Mouse (Mus musculus): ENCODE results near the gene Pdcd1lg2.

The Pdcd1lg2 gene

DNA sequence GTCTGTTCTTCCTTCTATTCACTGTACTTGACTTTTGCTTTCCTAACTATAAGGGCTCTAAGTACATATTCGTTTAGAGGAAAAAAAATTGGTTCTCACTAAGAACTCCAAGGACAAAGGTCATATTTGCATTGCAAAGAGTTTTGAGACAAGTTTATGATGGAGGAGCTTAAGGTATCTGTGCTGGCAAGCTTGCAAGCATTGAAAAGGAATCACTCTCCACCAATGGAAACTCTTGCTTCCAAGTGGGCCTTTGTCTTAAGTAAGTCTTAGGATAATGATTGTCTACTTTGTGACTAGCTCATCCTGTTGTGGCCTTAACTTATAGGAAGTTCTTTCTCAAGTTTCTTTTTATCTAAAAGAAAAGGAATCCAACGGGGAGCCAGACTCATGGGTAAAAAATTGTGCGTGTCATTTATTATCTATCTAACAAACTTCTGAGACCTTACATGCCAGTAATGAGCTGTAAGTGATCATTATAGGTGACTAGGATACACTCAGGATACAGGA is 5.7 kb downstream of the Pdcd1lg2 start:
- DNase-seq (ENCODE audit: extremely low read depth, insufficient read length, low spot score) = no peak

DNA sequence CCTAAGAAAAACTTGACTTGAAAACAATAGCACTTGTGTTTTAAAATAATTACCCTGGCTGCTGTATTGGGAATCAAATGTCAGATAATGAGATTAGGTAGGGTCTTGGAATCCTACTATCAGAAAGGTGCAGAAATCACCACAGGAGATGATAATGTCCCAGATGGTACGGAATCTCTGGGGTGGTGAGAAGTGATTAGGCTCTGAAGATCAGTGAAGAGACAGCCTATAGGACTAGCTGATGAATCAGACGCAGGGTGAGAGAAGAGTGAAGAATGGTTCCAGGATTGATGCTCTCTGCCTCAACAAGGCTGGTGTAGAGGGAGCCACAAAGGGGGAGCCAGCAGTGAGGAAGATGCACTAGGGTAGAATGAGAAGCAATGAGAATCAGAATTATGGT is 6.5 kb downstream of the Pdcd1lg2 start:
- DNase-seq (ENCODE audit: extremely low read depth, insufficient read length, low spot score) = no peak

DNA sequence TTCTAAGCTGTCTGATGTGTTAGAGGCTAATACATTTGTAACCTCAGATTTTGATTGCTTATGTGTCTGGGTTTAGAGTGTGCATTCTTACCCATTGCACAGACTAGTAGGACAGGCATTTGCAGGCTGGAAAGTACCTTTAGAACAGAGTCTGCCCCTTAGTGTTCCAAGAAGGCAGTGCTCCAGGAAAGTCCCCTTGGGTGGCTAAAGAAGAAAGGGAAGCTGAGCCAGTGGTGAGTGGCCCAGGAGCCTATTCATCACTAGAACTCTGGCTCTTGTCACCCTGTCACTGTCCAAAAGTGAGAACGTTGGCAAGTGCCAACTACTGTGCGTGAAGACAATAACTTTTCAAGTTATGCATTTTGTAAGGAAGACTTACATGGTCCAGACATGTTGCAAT is 7.2 kb downstream of the Pdcd1lg2 start:
- no peak for DNase-seq (ENCODE audit: extremely low read depth, insufficient read length, low spot score)

DNA sequence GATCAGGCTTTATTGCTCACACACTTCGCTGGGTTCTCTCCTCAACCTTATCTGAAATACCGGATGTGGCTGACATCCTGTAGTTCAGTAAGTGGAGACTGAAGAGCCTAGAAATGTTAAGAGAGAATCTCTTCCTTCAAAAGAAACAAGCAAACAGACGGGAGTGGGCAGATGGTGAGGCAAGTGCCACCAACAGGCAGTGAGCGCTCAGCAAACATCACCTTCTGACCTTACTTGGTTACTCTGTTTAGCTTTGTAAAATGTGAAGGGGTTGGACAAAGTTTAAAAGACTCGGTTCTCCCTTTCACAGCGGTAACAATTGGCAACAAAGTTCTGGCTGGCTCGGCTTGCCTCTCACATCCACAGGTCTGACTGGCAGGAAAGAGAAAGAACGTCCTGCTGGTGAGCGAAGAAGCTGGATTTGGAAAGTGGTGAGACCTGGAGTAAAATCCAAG is 8.0 kb downstream of the Pdcd1lg2 start:
- DNase-seq (ENCODE audit: extremely low read depth, insufficient read length, low spot score) = no peak

DNA sequence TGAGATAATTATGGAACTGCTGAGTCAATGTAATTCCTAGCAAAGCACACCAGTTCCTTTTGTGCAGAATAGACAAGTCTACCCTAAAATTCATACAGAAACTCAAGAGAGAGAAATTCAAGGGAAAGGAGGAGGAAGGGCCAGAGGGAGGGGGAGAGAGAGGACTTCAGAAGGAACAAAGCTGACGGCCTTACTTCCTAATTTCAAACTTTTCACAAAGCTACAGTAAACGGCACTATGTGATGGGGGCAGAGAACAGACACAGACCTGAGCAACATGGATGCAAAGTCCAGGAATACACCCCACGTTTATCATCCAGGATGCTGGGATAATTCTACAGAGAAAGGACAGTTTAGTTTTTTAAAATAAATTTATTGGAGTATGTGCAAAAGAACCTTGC is 8.8 kb downstream of the Pdcd1lg2 start:
- DNase-seq (ENCODE audit: extremely low read depth, insufficient read length, low spot score) = no peak

DNA sequence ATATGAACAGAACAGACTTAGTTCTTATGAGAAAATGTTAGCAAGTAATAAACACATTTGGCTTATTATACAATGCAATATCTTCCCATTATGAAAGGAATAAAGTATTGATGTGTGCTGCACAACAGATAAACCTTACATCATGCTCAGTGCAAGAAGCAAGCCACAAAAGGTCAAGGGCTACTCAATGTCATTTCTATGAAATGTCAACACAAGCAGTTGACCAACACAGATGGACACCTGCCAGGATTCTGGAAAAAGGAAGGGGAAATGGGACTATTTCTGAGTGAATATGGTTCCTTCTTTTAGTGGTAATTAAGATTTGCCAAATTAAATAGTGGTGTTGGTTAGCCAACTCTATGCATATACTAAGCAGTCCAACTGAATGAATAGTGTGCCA is 9.2 kb downstream of the Pdcd1lg2 start:
- no peak for DNase-seq (ENCODE audit: extremely low read depth, insufficient read length, low spot score)

DNA sequence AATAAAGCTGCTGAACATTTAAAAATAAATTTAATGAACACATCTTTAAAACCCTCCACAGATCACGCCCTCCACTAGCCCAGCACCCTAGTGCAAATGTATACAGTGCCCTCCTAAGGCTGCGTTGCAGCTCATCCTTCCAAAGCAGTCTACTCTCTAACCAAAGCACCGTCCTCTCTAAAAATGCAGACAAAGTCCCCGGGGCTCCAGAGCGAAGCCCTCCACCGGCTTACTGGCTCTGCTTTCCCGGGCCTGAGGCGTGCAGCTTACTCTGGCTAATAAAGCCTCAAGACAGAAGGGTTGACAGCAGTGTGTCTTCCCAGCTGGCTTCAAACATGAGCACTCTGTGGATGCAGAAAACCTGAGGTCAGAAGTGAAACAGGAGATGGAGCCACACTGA is 9.7 kb downstream of the Pdcd1lg2 start:
- no peak for DNase-seq (ENCODE audit: extremely low read depth, insufficient read length, low spot score)

DNA sequence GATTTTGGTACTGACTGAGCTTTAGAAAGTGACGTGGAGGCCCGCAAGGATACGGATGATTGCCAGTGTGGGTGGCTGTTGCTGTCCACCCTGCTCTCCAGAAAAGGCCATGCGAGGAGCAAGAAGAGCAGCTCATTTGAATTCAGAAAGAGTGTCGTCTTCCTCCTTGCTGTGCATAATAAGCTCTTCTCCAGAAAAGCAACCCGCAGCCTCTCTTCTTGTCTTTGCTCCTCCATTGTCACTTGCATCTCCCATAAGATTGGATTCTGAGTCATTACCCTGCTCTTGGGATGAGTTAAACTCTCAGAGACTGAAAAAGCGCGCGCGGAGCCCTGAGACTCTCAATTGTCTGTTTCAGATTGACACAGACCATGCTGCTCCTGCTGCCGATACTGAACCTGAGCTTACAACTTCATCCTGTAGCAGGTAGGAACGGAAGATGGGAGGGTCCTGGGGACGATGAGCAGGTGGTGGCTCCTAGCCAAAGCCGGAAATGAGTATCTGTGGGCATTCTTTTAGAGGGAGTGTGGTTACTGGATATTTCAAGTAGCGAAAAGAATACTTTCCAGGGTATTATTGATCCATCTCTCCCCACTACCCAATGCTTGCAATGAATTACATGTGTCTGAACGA is 11.4 kb downstream of the Pdcd1lg2 start:
- no peak for DNase-seq (ENCODE audit: extremely low read depth, insufficient read length, low spot score)

DNA sequence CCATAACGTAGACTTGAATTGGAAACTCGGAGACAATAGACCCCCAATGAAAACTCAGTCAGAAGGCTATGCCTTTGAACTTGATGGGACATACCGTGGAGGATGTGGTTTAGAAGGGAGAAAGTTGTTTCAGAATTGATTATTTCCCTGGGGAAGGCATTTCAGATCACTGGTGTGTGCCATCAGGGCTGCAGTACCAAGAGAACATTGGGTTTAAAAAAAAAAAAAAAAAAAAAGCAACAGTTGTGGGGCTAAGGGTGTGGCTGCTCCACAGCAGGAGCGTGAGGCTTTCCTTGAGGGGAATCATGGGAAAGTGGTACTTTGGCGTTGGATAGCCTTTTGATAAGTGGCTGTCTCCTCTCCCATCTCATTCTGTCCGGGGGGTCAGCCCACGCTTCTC is 12.1 kb downstream of the Pdcd1lg2 start:
- no peak for DNase-seq (ENCODE audit: extremely low read depth, insufficient read length, low spot score)

DNA sequence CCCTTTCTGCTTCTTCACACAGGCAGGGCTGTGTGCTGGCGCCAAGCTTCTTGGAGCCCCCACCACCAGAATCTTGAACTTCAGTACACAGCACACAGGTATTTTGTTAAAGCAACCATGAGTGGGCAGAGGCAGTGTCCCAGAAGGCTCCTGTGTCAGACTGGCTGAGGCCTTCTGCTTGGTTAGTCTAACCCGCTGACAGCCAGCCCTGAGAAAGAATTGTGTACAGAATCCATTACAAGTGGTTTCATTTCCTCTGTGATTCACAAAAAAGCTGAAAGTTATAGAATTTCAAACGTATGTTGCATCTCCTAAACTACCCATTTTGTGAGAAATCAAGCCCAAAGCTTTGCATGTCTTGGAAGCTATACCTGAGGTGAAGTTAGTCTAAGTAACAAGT is 19.8 kb downstream of the Pdcd1lg2 start:
- DNase-seq (ENCODE audit: extremely low read depth, insufficient read length, low spot score) = no peak

DNA sequence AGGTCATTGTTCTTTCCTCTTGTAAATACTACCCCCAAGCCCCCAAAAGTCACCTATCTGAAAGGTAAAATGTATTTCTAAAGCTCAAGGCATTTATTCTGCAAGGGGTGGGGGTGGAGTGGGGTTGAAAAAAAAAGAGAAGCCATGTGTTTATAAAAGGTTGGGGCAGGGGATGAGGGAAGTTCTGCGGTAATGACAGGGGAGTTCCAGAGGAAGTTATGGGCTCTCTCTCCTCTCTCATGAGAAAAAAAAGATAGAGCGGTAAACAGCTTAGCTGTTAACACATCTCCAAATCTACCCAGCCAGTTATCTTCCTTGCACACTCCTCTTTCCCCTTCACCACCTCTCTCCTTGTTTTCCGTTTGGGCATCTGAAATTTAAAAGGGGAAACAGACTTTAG is 20.2 kb downstream of the Pdcd1lg2 start:
- DNase-seq (ENCODE audit: extremely low read depth, insufficient read length, low spot score) = no peak

DNA sequence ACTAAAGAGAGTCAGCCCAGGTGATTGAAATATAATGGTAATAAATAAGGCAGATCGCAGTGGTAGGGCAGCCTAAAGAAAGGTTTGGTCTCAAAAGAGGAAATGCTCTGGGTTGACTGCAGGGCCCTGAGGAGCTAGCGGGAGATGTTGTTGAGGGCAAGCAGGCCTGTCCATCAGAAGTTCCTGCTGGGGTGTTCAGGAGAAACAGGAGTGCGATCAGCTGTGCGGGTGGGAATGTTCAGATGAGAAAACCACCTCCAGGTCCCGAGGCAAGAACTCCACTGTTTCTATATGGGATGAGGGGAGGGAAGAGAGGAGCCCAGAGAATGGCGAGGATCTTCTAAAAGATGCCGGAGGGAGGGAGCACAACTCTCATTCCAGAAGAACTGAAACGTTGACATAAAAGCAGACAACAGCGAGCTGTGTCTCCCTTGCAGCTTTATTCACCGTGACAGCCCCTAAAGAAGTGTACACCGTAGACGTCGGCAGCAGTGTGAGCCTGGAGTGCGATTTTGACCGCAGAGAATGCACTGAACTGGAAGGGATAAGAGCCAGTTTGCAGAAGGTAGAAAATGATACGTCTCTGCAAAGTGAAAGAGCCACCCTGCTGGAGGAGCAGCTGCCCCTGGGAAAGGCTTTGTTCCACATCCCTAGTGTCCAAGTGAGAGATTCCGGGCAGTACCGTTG is 26.2 kb downstream of the Pdcd1lg2 start:
- no peak for DNase-seq (ENCODE audit: extremely low read depth, insufficient read length, low spot score)

DNA sequence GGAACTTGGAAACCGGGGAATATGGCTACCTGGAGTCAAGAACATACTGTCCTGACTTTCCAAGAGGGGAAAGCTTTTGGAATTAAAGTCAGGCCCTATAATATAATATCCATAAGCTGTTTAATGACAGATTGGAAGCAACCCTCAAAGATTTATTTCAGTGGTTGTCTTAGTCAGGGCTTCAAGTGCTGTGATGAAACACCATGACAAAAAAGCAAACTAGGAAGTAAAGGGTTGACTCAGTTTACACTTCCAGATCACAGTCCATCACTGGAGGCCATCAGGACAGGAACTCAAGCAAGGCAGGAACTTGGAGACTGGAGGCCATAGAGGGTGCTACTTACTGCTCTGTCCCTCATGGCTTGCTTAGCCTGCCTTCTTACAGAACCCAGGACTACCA is 27.1 kb downstream of the Pdcd1lg2 start:
- DNase-seq (ENCODE audit: extremely low read depth, insufficient read length, low spot score) = no peak

DNA sequence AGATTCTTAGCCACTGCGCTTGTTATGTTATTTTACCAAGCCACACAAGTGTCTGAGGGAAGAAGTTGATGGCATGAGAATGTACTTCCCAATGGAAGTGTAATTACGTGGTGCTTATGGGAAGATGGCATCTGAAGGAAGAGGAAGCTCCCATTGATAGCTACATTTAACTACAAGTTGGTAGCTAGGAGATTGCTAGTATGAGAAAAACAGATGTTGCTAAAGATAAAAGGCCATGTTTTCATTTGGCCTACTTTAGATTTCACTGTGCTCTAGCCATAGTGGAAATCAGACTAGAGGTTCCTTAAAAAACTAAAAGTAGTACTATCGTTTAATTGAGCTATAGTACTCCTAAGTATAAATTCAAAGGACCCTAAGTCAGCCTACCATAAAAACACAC is 28.5 kb downstream of the Pdcd1lg2 start:
- DNase-seq (ENCODE audit: extremely low read depth, insufficient read length, low spot score) = no peak

DNA sequence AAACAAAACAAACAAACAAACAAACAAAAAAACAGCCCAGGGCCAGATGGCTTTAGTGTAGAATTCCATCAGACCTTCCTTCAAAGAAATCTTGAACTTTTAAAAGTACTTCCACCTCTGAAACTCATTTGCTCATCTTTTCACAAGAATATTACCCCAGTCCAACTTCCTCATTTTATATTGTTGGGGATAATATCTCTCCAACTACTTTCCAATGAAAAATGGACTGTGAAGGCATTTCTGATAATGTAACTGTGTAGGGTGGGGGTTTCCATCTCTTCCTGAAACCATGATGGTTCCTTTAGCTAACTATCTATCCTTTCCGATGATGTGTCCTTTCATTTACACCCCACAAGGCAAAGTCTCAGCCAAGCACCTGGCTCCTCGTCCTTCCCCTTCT is 31.8 kb downstream of the Pdcd1lg2 start:
- DNase-seq (ENCODE audit: extremely low read depth, insufficient read length, low spot score) = no peak

DNA sequence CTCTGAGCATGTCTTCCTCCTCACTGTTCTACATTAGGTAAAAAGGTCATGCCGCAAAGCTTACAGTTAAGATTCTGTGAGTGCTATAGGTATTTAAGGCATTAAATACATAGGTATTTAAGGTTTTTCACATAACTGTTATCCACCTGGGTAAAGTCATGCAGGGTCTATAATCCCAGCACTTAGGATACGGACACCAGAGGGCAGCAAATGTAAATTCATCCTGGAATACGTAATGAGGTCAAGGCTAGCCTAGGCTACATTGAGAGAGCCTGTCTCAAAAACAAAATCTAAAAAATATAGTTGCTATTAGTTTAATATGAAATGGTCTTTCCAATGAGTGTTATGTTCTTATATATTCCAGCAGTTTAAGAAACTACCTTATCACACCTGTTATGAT is 33.6 kb downstream of the Pdcd1lg2 start:
- no peak for DNase-seq (ENCODE audit: extremely low read depth, insufficient read length, low spot score)

DNA sequence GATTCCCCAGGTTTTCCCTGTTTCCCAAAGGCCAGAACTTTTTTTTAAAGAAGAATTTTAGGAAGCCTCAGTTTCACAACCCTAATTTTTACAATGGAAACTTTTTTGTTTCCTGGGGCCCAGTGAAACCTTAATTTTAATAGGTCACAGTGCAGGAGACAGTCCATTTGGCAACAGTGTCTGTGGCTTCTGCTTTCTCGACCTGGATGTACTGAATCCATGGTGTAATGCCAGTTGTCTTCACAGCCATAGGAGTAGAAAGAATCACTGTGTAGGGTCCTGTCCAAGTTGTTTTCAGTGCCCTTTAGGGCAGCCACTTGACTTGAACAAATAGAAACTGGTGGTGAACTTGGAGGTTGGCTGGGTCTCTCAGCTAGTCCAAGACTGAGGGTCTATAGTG is 37.7 kb downstream of the Pdcd1lg2 start:
- DNase-seq (ENCODE audit: extremely low read depth, insufficient read length, low spot score) = no peak

DNA sequence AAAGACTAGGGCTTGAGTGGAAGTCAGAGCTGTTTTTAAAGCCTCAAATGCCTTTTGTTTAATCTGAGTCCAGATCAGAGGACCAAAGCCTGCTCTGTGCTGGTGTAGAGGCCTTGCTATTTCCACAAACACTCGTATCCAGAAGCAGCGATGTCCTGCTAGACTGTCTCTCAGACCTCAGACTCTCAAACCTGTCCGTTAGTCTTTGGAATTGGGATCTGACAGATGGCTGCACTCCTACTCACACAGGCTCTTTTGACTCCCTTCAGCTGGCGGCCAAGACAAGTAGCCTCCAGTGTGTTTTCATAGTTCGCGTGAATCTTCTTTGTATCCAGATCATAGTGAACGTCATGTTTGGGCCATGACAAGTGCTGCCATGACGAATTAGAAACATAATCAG is 39.7 kb downstream of the Pdcd1lg2 start:
- no peak for DNase-seq (ENCODE audit: extremely low read depth, insufficient read length, low spot score)

DNA sequence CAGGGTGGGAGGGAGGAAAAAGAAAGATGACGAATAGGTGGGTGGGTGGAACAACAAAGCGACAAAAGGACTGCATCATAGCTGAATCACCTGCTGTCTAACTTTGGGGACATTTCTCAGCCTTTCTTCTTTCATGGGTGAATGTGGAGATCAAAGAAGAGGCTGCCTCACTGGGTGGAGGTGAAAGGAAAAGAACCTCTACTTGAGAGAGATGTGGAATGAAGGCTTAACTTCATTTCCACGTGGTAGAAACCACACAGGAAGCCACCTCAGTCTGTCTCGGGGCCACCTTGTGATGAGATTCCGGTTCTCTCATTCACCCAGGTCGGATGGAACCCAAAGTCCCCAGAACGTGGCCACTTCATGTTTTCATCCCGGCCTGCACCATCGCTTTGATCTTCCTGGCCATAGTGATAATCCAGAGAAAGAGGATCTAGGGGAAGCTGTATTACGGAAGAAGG is 43.5 kb downstream of the Pdcd1lg2 start:
- no peak for DNase-seq (ENCODE audit: extremely low read depth, insufficient read length, low spot score)

DNA sequence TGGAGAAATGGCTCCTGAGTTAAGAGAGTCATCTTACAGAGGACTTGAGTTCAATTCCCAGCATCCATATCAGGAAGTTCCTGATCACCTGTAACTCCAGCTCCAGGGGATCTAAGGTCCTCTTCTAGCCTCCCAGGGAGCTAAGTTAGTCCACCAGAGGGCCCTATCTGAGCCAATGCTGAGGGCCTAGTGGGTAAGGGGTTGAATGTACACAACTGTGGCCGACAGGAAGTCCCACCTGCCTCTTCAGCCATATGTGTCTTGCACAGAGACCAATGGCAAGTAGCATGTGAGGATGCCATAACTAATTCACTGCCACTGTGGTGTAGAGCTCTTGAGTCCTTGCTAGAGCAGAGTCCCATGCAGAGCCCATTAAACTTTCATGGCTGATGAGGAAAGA is 44.4 kb downstream of the Pdcd1lg2 start:
- DNase-seq (ENCODE audit: extremely low read depth, insufficient read length, low spot score) = no peak

DNA sequence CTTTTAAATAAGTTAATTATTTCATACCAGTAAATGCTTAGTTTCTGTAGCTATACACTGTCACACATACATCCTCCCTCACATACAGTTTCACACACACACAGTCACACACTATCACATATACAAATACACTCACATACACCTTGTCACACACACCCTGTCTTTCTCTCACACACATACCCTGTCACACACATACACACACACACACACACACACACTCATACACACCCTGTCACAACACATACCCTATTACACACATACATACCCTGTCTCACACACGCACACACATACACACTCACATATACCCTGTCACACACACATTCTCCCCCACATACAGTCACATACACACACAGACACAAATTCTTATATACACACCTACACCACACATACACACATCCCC is 47.3 kb downstream of the Pdcd1lg2 start:
- no peak for DNase-seq (ENCODE audit: extremely low read depth, insufficient read length, low spot score)

DNA sequence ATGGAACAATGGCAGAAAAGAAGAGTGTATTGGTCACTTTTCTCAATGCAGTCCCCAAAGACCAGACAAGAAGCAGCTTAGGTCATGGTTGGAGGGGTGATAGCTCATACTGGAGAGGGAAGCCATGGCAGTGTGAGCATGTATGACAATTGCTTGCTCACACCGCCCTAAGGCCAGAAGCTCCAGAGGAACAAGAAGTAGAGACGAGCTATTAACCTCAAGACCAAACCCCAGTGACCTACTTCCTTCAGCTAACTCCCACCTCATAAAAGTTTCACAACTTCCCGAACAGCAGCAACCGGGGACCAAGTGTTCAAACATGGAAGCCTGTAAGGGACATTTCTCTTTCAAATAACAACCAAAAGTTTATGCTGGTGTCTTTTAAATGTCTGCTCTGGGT is 51.7 kb downstream of the Pdcd1lg2 start:
- no peak for DNase-seq (ENCODE audit: extremely low read depth, insufficient read length, low spot score)

Data from 3134 (cell line).